Mouse (Mus musculus) naive thymus-derived CD4-positive, alpha-beta T cell, adult 2 months (primary cell): ENCODE data around the gene Pole.

Source experiments
- DNase-seq: peaks from one replicate; pipeline ENCODE4 v3.0.0-alpha.2; 2011; ENCODE audit warnings: low read depth

Pole gene

DNA sequence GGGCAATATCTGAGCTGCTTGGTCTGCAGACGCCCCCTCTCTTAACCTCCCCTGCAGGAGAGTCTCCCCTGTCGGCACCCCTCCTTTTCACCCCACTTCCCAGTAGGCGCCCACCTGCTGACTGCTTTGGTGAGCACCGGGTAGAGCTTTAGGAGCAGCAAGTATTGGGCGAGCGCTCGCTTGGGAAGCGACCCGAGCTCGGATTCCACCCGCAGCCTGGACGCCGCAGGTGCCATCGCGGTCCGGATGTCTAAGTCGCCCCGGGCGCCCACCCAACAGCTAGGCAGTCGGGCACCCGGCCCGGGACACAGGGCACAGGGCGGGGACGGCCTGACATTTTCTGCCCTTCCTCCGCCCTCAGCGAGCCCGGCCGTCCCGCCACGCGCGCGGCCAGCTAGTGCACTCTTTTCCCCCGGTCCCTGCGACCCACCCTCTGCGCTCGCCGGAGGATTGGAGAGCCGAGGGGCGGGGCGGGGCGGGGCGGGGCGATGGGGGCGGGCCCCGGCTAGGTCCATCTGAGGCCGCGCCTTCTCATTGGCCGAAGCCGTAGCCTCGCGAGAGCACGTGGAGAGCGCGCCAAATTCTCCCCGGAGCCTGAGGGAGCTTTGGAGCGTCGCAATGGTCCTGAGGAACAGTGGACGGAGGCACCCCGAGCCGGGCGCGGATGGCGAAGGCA lies at the start of gene Pole, which contains the start of gene Pxmp2:
Gene Pole (plus strand): TSS at position 537 of the 676 bp plus-strand sequence.
Gene Pxmp2 (minus strand): TSS at position 417 of the 676 bp plus-strand sequence.
- DNase-seq = peak; percentile 84

DNA sequence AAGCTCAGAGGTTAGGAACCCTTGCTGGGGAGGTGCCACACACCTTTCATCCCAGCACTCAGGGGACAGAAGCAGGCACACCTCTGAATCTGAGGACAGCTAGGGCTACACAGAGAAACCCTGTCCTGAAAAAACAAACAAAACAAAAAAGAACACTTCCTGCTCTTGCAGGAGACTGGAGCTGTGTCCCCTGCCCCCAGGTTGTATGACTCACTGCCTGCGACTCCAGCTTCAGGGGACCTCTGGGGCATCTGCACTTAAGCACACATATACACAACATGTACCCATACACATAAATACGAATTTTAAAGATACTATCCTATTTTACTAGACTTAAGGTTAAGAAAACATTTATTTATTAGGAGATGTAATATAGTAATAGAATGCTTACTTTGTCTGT lies 42.0 kb upstream of the Pole start:
- DNase-seq = no peak

DNA sequence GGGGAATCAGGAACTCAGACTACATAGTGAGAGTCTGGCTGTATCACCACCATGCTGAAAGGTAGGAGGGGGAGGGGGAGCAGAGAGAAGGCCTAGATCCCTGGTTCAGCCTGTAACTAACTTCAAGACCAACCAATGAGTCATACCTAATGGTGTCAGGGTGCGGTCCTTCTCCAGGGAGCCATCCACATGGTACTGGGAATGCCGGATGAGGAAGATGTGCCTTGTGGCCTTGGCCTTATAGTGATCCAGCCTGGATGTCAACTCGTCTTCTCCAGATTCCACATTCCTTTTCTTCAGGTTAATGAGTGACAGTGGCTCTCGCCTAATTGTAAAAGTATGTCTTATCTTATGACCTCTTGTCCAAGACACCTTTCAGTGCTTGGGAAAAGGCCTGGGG lies 19.2 kb upstream of the Pole start:
- no peak for DNase-seq

DNA sequence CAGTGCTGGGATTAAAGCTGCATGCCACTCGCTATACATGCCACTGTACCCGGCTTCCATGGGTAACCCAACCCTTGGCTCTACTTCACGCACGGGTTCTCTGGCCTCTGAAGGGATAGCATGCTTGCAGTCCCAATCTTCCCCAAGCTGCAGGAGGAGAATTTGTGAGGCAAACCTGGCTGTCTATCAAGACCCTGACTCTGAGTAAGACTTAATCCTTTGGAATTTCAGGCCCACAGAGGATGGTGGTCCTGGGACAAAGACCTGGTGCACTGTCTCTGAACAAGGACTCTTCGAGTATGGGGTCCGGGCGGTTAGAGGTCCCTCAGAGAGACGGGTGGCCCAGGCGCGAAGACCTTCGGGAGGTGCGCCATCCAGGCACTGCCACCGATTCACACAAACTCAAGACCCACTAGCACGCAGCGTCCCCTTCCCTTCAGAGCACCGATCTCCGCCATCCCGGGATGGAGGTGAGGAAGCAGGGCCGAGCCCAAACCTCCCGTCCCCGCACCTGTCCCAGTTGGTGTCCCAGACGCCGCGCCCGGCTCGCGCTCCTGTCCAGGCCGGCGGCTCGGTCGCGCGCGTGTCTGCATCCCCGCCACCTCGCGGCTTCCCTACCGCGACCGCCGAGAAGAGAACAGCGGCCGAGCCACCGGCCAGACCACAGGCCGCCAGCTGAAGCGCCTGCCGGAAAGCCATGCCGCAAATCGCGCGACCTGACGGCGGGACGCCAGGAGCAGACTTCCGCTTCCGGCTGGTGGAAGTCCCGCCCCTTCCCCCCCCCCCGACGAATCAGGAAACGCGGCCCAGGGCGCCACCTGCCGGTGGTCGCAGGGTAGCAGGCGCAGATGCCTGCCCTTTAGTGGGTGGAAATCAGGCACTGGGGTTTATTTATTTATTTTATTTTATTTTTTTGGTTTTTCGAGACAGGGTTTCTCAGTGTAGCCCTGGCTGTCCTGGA lies 16.7 kb upstream of the Pole start, which contains the start of gene Pgam5:
Gene Pgam5 (minus strand): TSS at position 773 of the 961 bp plus-strand sequence.
- DNase-seq = peak; percentile 95

DNA sequence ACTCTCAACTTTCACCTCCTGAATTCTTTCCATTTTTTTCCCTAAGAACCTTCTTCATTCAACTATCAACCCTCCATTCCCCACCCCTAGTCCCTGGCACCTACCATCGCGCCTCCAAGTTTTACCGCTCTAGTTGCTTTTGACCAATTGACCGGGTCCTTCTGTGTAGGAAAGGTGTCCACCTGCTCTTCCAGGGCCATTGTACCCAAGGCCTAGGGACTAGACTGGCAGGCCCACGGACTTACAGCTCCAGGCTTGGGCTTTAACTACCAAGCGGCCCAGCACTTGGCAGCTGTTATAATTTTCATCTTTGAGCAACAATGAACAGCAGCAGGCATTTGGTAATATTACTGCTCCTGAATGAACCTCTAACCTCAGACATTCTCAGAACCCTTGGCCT lies 15.9 kb upstream of the Pole start:
- peak; percentile 25 for DNase-seq

DNA sequence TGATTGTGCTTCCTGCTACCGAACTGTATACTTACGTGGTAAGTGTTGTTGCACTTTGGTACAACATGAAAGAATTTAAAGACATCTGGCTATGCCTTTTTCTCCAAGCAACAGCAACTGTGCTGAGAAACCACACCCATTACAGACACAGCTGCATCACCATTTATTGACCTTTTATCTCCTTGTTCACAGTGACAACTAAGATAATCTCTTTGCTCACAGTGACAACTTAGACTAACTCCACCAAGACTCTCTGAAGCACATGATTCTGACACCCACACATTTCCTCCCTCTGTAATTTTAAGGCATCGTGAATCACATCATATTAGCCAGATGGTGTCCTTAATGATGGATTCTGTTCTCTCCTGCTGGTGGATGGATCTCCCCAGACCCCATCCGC lies 12.0 kb upstream of the Pole start:
- DNase-seq = peak; percentile 35

DNA sequence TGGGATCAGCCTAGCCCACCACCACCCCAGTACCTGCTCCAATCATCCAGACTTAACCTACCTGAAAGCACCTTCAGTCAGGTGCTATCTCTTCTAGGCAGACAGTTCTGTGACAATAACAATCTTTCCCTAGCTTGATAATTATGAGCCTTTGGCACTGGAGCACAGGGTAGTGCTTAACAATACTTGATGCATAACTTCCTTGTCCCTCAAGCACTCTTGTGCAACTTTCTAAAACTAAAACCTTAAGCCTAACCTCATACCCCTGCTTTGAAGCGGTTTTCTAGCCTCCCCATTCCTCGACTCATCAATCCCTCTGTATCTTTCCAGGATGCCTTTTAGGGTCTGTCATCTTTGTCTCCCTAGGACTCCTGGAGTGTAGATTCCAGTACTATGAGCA lies 11.3 kb upstream of the Pole start:
- DNase-seq = no peak

DNA sequence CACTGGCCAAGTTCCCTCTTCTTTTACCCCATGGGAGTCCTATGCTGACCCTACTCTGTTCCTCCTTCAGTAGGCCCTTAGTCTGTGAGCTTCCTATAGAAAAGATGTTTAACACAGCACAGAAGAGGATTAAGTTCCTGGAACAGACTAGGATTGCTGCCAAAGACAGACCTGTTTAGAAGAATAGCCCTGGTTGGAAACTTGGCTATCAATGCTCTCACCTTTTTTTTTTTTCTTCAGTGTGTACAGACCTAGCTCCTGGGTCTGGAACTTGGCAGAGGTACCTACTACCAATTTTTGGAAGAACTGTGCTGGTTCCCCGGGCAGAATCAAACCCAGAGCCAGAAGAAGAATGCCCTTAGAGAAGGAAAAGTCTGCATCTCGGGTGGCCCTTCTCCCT lies 9.7 kb upstream of the Pole start:
- DNase-seq = no peak

DNA sequence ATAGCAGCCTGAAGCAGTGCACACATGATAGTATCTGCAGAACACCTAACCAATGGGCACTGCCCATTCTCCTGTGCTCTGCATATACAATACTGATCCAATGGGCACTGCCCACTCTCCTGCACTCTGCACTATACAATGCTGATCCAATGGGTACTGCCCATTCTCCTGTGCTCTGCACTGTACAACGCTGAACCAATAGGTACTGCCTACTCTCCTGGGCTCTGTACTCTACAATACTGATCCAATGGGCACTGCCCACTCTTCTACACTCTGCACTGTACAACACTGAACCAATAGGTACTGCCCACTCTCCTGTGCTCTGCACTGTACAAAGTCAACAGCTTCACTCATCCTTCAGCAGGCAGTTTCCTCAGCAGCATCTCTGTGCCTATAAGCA lies 9.2 kb upstream of the Pole start:
- DNase-seq = no peak

DNA sequence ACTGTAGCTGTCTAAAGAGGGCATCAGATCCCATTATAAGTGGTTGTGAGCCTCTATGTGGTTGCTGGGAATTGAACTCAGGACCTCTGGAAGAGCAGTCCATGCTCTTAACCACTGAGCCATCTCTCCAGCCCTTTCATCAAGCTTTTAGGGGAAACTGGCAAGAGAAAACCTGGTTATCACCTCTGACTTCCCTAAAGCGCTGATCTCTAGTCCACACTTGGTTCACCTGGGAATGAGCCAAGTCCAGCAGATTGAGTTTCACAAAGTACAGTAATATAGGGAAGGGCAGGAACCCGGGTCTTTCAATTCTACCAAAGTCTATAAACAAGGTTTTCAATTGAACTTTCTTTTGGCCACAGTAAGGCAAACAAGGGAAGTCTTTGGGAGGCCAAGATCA lies 4.1 kb upstream of the Pole start:
- no peak for DNase-seq

DNA sequence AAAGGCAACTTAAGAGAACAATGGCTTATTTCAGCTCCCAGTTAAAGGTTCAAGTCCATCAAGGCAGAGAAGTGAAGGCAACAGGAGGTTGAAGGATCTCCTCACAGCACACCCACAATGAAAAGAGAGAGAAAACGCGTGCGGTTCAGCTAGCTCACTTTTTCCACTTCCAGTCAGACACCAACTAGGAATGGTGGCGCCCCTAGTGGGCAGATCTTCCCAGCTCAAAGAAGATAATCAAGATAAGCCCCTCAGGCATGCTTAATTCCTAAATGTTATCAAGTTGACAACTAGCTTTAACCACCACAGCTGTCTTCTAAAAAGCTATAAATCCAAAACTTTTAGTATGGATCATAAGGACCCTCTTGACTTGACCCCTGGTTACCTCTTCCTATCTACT lies 1.6 kb upstream of the Pole start:
- DNase-seq = peak; percentile 86

DNA sequence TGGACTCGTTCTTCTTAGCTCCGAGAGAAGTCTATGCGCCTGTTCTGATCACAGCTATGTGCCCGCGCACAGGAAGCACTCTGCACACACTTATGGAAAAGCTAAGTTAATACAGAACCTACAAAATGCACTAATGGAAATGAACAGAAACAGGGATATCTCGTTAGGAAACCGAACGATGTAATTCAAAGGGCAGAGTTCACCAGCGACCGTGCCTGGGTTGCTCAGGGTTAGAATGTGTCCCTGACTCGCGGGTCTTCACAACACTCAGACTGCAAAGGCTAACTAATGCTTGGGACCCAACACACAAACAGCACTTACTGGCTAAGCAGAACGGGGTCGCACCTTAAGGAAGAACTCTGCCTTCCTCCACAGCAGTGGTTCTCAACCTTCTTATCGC lies 950 bp upstream of the Pole start:
- DNase-seq = peak; percentile 39

DNA sequence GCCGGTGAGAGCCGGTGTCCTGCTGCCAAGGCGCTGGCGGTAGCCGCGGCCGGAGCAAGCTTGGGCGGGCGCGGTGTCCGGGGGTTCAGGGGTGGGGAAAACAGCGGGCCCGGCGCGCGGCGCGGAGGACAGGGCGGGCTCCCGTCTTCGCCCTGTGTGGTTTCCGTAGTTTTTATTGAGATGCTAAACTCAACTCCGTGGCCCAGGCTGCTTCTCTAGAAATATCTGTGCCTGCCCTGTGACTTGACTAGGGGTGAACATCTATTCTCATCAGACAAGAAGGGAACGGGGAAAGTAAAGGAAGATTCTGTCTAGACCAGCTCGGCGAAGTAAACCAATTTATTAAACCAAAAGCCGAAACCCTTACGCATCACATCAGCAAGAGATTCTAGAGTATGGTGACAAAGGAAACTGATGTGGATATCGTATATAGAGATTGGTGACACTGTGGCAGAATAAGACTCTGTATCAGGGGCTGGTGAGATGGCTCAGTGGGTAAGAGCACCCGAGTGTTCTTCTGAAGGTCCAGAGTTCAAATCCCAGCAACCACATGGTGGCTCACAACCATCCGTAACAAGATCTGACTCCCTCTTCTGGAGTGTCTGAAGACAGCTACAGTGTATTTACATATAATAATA lies 459 bp downstream of the Pole start:
- no peak for DNase-seq

DNA sequence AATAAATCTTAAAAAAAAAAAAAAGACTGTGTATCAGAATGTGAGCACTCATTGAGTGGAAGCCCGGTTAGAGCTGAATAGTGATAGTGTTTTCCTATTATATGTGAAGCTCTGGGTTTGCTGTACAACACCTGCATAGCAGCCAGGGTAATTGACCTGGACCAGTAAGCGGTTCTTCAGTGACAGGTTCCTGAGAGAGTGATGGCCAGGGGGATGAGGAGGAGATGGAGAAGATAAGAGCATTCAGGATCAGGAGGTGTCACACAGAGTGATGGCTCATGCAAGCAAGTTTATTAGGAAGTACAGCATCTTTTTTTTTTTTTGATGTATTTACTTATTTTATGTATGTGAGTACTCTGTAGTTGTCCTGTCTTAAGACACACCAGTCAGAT lies 974 bp downstream of the Pole start:
- no peak for DNase-seq

DNA sequence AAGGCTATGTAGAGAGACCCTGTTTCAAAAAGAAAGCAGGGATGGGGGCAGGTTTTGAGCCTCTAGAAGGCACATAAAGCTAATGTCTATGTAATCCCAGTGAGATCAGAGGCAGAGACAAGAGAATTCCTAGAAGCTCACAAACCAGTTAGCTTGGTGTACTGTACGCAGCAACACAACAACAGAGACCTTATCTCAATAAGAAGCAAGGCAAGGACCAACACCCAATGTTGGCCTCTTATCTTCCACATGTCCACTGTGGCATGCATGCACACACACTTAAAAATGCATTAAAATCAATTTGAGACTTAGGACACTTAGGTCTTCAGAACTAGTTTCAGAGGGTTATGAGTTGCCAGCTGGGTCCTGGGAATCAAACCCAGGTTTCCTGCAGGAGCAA lies 5.5 kb downstream of the Pole start:
- no peak for DNase-seq

DNA sequence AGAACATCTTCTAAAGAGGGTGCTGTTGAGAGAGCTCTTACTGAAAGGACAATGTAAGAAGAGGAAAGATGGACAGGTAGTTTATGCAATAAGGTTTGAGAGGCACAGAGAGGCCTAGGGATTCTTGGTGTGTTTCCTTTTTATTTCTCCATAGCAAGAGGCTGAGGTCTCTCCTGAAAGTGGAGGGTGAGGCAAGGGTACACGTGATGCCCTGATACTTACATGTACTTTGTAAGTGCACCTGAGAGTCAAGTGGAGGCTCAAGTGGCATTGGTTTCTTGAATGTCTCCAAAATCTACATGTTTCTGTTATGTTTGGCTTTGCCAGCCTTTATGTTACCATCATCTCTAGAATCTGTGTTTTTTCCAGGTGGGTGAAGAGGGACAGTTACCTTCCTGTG lies 10.5 kb downstream of the Pole start:
- DNase-seq = no peak

DNA sequence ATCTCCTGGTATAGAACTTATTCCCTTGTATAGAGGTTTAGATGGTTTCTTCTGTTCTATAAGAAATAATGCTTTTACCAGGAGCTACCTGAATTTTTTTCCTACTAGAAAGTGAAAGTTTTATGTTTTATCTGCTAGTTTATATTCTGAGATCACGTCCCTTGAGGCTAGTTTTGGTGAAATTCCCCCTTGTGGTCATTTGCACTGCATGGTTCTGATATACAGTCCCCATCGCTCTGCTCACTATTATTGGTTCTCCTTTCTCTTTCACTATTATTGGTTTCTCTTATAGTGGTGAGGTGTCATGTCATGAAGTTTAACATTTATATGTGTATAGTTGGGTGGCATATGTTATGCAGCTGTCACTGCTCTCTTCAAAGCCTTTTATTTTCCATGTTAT lies 14.5 kb downstream of the Pole start:
- no peak for DNase-seq

DNA sequence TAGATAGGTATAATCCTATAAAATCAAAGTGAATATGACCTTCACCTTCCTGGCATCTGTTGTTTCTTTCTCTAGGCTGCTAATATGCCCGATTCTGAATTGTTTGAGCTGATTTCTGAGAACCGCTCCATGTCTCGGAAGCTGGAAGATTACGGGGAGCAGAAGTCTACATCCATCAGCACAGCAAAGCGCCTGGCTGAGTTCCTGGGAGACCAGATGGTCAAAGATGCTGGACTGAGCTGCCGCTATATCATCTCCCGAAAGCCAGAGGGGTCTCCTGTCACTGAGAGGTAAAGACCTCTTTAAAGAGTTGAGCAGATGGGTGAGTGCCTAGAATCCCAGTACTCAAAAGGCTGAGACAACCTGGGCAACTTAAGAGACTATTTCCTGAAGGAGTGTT lies 22.8 kb downstream of the Pole start:
- no peak for DNase-seq

DNA sequence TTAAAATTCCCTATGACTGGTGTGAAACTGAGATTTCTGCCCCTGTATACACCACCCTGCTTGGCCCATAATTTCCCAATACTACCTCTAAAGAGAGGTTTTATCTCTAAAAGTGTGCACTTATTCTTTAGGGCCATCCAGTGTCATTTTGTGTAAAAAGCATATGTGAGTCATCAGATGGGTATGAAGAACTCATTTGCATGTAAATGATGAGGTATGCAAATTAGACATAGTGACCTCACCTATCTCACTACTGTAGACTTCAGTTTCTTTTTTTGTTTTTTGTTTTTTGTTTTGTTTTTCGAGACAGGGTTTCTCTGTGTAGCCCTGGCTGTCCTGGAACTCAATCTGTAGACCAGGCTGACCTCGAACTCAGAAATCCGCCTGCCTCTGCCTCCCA lies 27.0 kb downstream of the Pole start:
- no peak for DNase-seq

DNA sequence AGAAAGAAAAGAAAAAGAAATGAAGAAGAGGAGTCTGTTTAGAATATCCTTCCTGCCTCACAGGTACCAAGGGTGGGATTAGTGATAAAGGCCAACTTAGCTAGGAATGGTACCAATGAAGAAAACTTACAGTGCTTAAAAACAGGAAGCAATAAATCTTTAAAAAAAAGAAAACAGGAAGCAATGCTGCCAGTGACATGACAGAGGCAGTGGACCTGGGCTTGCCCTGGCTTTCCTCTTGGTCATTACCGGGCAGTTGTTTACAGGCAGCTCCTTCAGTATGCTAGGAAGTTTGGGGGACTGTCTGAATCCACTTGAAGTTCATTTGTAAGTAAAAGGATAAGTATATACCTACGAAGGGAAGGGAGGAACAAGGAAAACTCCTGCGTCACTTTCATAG lies 44.4 kb downstream of the Pole start:
- DNase-seq = no peak

DNA sequence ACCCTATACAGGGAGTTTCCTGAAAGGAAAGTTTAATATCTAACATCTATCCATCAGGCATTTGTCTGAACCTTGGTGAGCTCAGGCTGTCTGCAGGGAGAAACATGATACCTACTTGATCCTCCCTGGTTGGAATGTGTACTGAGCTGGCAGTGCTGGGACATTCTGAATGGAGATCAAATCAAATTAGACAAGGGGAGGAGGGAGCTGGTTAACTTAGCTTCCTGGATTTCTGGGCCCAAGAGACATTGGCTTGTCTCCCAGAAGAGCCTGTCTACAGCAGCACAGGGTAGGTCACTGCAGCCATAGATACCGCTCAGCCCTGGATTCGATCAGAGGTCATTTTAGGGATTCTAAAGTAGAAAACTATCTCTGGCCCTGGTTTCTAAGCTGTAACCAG lies 52.7 kb downstream of the Pole start:
- DNase-seq = no peak

DNA sequence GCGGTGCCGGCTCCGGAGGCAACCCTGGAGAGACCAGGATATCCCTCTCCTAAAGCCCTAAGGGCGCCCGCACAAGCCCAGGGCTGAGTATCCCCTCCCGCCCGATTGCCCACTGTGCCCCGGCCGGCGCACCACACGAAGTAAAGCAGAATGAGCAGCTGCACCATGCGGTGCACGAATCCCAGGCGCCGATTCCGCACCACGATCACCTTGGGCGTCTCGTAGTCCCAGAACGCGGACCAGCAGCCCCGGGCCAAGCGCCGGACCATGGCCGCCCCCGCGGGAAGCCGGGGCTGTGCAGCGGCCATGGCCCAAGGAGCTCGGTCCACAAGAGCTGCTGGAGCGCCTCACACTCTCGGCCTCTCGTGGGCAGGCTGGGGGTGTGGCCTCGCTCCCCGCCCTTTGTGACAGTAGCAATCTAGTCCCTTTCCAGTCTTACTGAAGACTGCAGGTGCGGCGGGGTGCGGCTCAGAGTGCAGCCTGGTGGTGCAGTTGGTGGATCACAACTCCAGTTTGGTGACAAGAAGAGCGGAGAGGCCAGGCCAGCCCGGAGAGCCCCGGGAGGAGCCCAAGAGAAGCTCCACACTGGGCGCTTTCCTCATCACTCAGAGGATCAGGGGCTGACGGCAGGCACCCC lies 56.7 kb downstream of the Pole start, which contains the start of gene P2rx2:
Gene P2rx2 (minus strand): TSS at position 565 of the 637 bp plus-strand sequence.
- no peak for DNase-seq
